Mouse (Mus musculus): Measurements from ENCODE around the gene Mbd6. TPM values are rescaled to one million over a fixed set of nuclear protein-coding genes. Genes with fewer than 3 reads are reported as not detected.
A peak's percentile ranks its signal among the peaks of the same experiment; 100 is the strongest.
"Not testable (repeated sequence)": the region's sequence is repeated elsewhere in the genome, so short reads cannot be mapped to it uniquely, and the experiment has no call there.

The Mbd6 gene
- polyA plus RNA-seq, 1 experiment from 2014 or later: 8.5 TPM

DNA sequence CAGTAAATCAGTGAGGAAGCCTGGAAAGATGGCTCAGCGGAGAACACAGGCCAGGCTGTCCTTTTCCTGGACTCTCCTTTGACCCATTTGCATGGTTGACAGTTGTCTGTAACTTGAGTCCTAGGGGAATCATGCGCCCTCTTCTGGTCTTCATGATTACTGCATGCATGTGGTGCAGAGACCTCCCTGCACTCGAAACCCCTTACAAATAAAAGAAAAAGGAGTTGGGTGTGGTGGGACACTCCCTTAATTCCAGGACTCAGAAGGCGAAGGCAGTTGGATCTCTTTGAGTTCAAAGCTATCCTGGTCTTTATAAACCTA is 23.5 kb upstream of the Mbd6 start:
- ATAC-seq (ENCODE audit: low FRiP score, low TSS enrichment) (peak; percentile 43; the same call in 1 of the 2 replicates), DNase-seq (ENCODE audit: low spot score) (peak; percentile 81)
- H3K9me3 ChIP-seq (ENCODE audit: control insufficient read depth, low read length): no peaks in the 10 kb centered on the region
- peak overlapping the region; percentile 80 for H3K9ac ChIP-seq (ENCODE audit: low read length)
- no peaks in the 10 kb centered on the region for H3K4me1 ChIP-seq (replicated peaks; ENCODE audit: control insufficient read depth, insufficient read depth)
- no peaks in the 10 kb centered on the region for H3K27me3 ChIP-seq (ENCODE audit: control insufficient read depth, insufficient read depth, low read length)
- peak overlapping the region; percentile 77 for H3K4me2 ChIP-seq (replicated peaks; ENCODE audit: low read depth)
- peak overlapping the region; percentile 72 for H3K4me3 ChIP-seq (ENCODE audit: low read depth, low read length)
- H3K27ac ChIP-seq (replicated peaks): peak overlapping the region; percentile 81
- TF ChIP-seq CTCF (IDR thresholded peaks at IDR 0.05; ENCODE audit: low read depth) (peak; percentile 92), EP300 (optimal IDR thresholded peaks at IDR 0.05) (no peak)
- H3K36me3 ChIP-seq (ENCODE audit: control insufficient read depth, insufficient read depth, low read length): peaks cover 9% of the 10 kb centered on the region; the same call in 1 of the 2 replicates
- 0% methylated on average over 4 of the region's 4 CpGs for WGBS

DNA sequence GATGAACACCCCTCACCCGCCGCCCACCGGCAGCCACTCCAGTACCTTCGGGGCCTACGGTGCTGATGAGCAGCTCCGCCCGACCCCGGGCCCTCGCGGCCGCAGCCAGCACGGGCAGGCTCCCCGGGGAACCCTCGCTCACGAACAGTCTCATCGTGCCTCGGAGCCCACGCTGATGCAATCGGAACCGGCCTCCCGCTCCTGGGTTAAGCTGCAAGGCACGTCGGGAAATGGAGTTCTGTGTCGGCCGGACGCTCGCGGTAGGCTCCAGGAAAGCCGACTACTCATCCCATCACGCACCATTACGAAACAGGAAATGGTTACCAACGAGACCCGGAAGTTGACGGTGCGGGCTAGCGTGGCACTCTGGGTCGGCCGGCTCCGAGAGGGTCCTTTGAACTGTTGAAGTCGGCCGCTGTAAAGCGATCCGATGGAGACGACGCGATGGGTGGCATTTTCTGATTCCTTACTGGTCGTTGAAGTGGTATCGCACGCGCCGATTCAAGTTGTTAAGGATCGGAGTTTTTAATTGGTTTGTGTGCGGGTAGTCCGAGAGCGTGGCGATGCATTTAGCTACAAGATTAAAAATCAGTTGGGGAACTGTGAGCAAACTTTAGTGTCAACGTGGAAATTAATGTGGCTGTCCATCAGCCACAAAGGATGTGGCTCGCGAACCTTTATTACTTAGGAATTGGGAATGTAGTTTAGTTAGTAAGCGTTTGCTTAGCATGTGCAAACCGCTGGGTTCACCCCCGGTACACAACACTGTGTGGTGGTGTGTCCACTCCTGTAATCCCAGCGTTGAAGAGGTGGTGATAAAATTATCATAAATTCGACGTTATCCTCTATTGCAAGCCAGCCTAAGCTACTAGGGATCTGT is 22.9 kb upstream of the Mbd6 start, which contains the start of gene Mars:
Gene Mars (minus strand): TSS at position 311 of the 880 bp plus-strand sequence.
- Histone ChIP-seq H3K4me2 (replicated peaks; ENCODE audit: low read depth) (peak within 1 kb of the TSS; percentile 77), H3K9me3 (ENCODE audit: control insufficient read depth, low read length) (no peaks in the 10 kb centered on the region), H3K27ac (replicated peaks) (peak within 1 kb of the TSS; percentile 81), H3K36me3 (ENCODE audit: control insufficient read depth, insufficient read depth, low read length) (peaks cover 11% of the 10 kb centered on the region; the same call in 1 of the 2 replicates), H3K27me3 (ENCODE audit: control insufficient read depth, insufficient read depth, low read length) (no peaks in the 10 kb centered on the region), H3K4me3 (ENCODE audit: low read depth, low read length) (peak within 1 kb of the TSS; percentile 72), H3K9ac (ENCODE audit: low read length) (peak within 1 kb of the TSS; percentile 80), H3K4me1 (replicated peaks; ENCODE audit: control insufficient read depth, insufficient read depth) (no peaks in the 10 kb centered on the region)
- DNase-seq (ENCODE audit: low spot score): peak; percentile 93
- WGBS: 0% methylated on average over 65 of the region's 65 CpGs
- TF ChIP-seq EP300 (optimal IDR thresholded peaks at IDR 0.05): no peak
- ATAC-seq (ENCODE audit: low FRiP score, low TSS enrichment): peak; percentile 95

DNA sequence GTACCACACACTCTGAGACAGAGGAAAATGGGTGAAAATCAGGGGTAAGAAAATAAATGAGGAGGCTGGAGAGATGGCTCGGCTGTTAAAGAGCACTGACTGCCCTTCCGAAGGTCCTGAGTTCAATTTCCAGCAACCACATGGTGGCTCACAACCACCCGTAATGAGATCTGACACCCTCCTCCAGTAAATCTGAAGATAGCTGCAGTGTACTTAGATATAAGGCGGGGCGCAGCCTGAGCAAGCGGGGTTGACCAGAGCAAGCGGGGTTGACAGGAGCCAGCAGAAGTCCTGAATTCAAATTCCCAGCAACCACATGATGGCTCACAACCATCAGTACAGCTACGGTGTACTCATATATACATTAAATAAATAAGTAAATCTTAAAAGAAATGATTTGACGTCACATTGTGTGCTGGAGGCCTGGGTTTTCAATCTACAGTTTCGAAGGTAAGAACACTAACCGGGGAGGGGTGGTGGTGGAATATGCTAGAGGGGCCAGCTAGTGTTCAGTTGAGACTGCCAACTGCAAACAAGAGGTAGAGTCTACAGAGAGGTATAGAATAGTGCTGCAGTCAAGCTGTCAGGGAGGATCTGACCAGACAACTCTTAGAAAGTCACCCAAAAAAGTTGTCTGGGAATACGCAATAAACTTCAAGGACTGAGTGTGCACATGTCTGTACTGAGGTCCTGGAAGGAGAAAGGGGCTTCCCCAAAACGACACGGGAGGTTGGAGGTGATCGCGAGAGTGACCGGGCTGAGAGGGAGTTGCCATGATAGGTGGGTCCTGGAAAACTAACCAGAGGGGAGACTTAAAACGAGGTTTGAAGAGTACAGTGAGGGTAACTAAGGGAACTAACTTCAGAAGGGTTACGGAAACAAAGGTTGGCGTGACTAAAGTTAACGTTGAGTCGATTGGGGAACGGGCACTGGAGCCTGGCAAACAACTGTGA is 22.0 kb upstream of the Mbd6 start:
- Histone ChIP-seq H3K9me3 (ENCODE audit: control insufficient read depth, low read length) (no peaks in the 10 kb centered on the region), H3K4me2 (replicated peaks; ENCODE audit: low read depth) (peak overlapping the region; percentile 77), H3K36me3 (ENCODE audit: control insufficient read depth, insufficient read depth, low read length) (peaks cover 18% of the 10 kb centered on the region; the same call in 1 of the 2 replicates), H3K4me3 (ENCODE audit: low read depth, low read length) (peak overlapping the region; percentile 72), H3K27ac (replicated peaks) (peak overlapping the region; percentile 79), H3K27me3 (ENCODE audit: control insufficient read depth, insufficient read depth, low read length) (no peaks in the 10 kb centered on the region), H3K9ac (ENCODE audit: low read length) (peak overlapping the region; percentile 80), H3K4me1 (replicated peaks; ENCODE audit: control insufficient read depth, insufficient read depth) (no peaks in the 10 kb centered on the region)
- DNase-seq (ENCODE audit: low spot score) (peak; percentile 72), ATAC-seq (ENCODE audit: low FRiP score, low TSS enrichment) (peak; percentile 77)
- WGBS: 27% methylated on average over 23 of the region's 23 CpGs
- TF ChIP-seq CTCF (IDR thresholded peaks at IDR 0.05; ENCODE audit: low read depth) (no peak), EP300 (optimal IDR thresholded peaks at IDR 0.05) (no peak)

DNA sequence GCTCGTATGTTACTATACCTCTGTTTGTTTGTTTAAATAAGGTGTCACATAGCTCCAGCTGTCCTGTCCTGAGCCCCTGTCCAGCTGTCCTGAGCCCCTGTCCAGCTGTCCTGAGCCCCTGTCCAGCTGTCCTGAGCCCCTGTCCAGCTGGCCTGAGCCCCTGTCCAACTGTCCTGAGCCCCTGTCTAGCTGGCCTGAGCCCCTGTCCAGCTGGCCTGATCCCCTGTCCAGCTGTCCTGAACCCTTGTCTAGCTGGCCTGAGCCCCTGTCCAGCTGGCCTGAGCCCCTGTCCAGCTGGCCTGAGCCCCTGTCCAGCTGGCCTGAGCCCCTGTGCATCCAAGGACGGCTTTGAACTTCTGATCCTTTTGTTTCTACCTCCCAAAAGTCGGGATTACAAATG is 20.3 kb upstream of the Mbd6 start:
- H3K4me2 ChIP-seq (replicated peaks; ENCODE audit: low read depth); H3K9me3 ChIP-seq (ENCODE audit: control insufficient read depth, low read length); H3K4me1 ChIP-seq (replicated peaks; ENCODE audit: control insufficient read depth, insufficient read depth); ATAC-seq (ENCODE audit: low FRiP score, low TSS enrichment); H3K9ac ChIP-seq (ENCODE audit: low read length); DNase-seq (ENCODE audit: low spot score); H3K27me3 ChIP-seq (ENCODE audit: control insufficient read depth, insufficient read depth, low read length); H3K4me3 ChIP-seq (ENCODE audit: low read depth, low read length); H3K27ac ChIP-seq (replicated peaks): not testable (repeated sequence)
- H3K36me3 ChIP-seq (ENCODE audit: control insufficient read depth, insufficient read depth, low read length): peaks cover 26% of the 10 kb centered on the region
- 73% methylated on average over 3 of the region's 3 CpGs for WGBS

DNA sequence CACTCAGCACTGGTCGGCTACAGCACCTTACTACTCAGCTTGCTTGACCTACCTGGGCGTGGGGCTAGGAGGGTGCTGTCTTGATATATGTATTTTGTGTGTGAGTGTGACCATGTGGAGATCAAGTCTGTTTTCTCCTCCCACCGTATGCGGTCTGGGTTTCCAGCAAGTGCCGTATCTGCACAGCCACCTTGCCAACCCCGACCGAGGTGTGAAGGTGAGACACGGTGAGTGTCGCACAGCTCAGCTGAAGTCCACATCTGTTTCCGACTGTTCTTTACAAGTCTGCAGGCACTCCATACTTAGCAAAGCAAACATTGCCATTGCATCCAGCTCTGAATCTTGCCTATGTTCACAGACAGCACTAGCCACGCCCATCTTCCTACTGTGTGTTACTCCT is 14.3 kb upstream of the Mbd6 start:
- no peak for ATAC-seq (ENCODE audit: low FRiP score, low TSS enrichment)
- DNase-seq (ENCODE audit: low spot score): no peak
- Histone ChIP-seq H3K4me3 (ENCODE audit: low read depth, low read length) (no peak overlapping the region), H3K4me1 (replicated peaks; ENCODE audit: control insufficient read depth, insufficient read depth) (no peaks in the 10 kb centered on the region), H3K27ac (replicated peaks) (no peak overlapping the region), H3K4me2 (replicated peaks; ENCODE audit: low read depth) (no peak overlapping the region), H3K9me3 (ENCODE audit: control insufficient read depth, low read length) (no peaks in the 10 kb centered on the region), H3K9ac (ENCODE audit: low read length) (no peak overlapping the region), H3K27me3 (ENCODE audit: control insufficient read depth, insufficient read depth, low read length) (no peaks in the 10 kb centered on the region), H3K36me3 (ENCODE audit: control insufficient read depth, insufficient read depth, low read length) (peaks cover 40% of the 10 kb centered on the region)
- WGBS: 89% methylated on average over 11 of the region's 11 CpGs
- TF ChIP-seq CTCF (IDR thresholded peaks at IDR 0.05; ENCODE audit: low read depth): no peak
- no peak for TF ChIP-seq EP300 (optimal IDR thresholded peaks at IDR 0.05)
